Mouse (Mus musculus): ENCODE data around the gene Hspa4.

Gene Hspa4

DNA sequence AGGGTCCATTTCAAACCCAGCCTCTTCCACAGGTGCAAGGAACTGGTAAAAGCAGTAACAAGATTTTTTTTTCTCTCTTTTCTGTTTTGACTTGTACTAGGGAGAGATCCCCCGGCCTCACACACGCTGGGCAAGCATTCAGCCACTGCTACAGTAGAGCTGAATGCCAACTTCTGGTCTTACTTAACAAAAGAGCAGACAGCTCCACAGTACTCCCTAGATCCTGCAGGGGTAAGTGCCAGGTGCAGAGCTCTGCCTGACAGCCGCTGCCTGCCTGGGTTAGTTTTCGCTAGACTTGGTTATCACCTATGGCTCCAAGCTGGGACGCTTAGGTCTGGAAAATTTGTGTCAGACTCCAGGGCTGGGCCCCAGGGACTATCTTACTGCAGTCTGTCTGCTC, 50.6 kb downstream of the Hspa4 start:
- DNase-seq, result no peak

GRCm38 (mm10) chr11:53245561-53245960, 54.7 kb downstream of the Hspa4 start:
- no peak for DNase-seq

DNA sequence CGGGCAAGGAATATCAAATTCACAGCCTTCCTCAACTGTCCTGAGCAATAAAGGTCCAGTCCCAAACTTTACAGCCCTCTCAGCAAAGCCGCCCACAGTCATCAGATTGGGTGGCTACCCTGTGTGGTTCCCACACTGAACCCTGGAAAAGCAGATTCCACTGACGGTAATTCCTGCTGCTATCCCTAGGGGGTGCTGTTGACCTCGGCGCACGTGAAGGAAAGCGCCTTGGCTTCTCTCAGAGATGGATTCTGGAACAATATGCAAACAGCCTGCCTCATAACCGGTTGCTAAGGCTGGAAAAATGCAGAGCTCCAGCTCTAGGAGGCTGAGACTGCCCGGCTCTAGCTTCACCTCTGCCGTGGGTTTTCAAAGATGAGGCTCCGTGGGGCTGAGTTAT, 57.1 kb downstream of the Hspa4 start:
- DNase-seq, result peak; percentile 14

- DNase-seq, result no peak
Observed at GRCm38 (mm10) chr11:53233590-53233989, 66.7 kb downstream of the Hspa4 start.

GRCm38 (mm10) chr11:53231836-53232235, 68.4 kb downstream of the Hspa4 start:
- DNase-seq, result no peak

DNA sequence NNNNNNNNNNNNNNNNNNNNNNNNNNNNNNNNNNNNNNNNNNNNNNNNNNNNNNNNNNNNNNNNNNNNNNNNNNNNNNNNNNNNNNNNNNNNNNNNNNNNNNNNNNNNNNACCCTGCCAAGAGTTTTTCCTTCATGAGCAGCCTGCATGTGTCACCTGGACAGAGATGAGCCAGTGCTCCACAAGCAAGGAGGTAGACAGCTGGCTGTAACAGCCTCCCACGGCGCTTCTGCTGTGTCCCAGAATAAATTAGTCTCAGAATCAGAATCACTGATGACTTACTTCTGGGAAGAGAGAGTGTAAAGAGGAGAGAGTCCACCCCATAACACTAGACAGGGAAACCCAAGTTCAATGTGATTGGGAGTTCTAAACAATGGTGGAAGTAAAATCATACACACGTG, 71.2 kb downstream of the Hspa4 start:
- no peak for DNase-seq

- DNase-seq, result no peak
Observed at GRCm38 (mm10) chr11:53210876-53211275, 89.4 kb downstream of the Hspa4 start.
